Mouse (Mus musculus) A20 (cell line): ENCODE measurements at regions not wholly inside any gene's neighbourhood (a gene's known extent, or its start where the extent isn't known, plus 50 kb on each side); places are given as distances from the start of the nearest gene placed in this dataset.

ENCODE experiments used
- DNase-seq: peaks from one replicate; pipeline ENCODE4 v3.0.0-alpha.2; 2011; ENCODE audit warnings: low read depth, low spot score

DNA sequence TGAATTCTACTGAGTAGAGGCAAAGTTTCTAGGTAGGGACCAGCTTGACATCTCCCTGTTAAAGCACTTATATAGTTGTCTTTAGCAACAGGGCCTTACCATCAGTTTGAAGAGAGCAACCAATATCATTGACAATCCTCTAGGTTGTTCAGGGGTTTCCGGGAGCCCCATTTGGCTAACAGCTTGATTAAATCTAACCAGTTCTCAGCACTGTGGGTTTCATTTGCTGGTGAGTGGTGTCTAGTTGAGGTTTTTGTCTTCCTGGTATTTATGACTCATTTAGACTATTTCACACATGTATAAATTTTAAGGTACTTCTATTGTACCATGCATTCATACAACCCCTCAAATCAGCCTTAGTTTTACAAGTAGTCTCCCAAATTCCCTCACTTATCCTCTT, 823.4 kb upstream of the Sel1l start:
- no peak for DNase-seq

DNA sequence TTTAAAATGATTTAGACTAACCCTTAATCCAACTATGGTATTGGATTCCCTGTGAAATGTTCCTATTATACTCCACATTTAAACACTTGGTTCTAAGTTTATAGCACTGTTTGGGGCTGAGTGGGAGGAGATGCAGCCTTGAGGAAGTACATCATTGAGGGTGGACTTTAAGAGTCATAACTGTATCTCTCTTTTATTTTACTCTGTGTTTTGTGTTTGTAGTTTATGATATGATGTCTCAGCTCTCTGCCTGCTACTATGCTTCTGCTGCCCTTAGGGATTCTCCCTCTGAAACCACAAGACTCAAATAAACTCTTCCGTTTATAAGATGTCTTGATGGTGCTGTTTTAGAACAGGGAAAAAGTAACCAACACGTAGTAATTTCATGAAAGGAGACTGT, 797.7 kb upstream of the Sel1l start:
- DNase-seq: no peak

DNA sequence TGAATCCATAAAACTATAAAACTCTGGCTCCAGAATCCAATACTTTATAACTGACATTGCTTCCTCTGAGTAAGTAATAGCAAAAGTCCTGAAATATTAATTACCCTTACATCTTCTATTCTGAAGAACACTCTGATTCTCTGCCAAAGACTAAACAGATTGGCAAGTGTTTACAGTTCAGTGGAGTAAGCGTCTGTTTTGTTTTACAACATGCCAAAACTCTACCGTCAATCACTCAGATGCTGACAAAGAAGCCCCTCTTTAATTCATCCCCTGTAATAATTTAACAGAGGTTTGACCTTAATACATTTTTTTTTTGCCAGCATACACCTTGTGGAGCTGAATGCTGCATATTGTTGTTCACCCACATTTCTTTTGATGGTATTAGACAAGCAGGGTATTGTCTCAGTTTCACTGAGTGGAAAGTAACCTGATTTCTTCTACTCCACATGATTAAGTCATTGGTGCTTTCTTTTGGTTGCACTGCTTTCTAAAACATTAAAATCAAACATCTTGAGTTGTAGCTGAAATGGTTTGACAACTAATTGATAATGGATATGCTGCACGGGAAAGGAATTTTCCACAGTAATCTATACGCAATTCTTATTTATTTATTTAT, 796.2 kb upstream of the Sel1l start:
- no peak for DNase-seq

DNA sequence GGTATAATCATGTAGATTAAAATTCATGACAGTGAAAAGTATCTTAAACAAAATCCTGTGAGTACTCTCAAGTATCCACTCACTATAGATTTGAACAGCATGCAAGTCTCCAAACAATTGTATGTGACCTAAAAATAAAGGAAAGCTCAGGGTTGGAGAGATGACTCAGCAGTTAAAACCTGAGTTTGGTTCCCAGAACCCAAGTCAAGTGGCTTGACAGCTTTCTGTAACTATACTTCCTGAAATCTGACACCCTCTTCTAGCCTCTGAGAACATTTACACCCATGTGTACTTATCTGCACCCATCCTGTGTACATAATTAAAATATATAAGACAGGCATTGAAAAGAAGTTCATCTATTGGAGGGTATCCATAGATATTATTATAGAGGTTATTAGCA, 770.2 kb upstream of the Sel1l start:
- DNase-seq: no peak

GRCm38 (mm10) chr12:92618519-92618918, 769.6 kb upstream of the Sel1l start:
- DNase-seq: no peak

- DNase-seq: no peak
Measured at GRCm38 (mm10) chr12:92601673-92602072, 752.7 kb upstream of the Sel1l start.

DNA sequence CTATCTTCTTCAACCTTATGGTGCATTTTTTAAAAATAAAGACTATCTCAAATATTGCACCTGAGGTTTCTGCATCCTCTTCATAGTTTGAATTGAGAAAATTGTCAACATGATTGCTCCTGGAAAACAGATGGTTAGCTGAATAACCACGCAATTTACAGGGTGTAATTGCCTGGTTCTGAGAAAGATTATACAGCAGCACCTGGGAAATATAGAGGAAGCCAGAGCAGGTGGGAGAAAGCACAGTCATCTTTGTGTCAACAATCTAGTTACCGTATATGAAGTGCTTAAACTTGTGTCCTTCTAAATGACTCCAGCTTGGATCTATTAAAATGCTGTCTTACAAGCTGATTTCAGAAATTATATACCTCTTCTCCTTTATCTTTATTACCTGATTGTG, 740.8 kb upstream of the Sel1l start:
- DNase-seq: no peak

DNA sequence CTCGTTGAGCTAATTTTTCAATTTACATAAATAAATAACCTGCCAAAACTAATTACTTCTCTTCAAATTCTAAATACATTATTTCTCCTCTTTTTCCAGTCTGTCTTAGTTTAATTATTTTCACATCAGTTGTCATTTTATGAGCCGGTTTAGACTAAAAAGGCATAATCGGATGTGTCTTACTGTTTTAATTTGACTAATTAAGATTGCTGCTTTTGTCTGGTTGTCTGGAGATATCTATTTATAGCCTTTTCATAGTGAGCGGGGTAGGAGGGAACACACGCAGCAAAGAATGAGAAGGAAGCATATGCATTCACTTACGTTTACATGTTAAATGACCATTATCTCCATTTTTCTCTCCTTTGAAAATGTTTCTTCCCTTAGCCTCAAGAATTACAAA, 740.3 kb upstream of the Sel1l start:
- DNase-seq: no peak

GRCm38 (mm10) chr12:92578596-92578995, 729.6 kb upstream of the Sel1l start:
- DNase-seq: no peak
